Mouse (Mus musculus): ENCODE results near the gene St6galnac5. TPM values are rescaled to one million over a fixed set of nuclear protein-coding genes. Genes with fewer than 3 reads are reported as not detected.

Gene St6galnac5
- polyA plus RNA-seq, 1 experiment from 2014 or later, result 1.3 TPM

- peak; percentile 41 for DNase-seq (ENCODE audit: low spot score)
- Histone ChIP-seq H3K9me3 (no peaks in the 10 kb centered on the region), H3K36me3 (no peaks in the 10 kb centered on the region), H3K27ac (no peak overlapping the region), H3K27me3 (ENCODE audit: insufficient read depth, poor library complexity, severe bottlenecking) (no peaks in the 10 kb centered on the region), H3K4me1 (no peaks in the 10 kb centered on the region), H3K4me3 (no peak overlapping the region)
- WGBS, result 89% methylated on average over 9 of the region's 9 CpGs
Measured at GRCm38 (mm10) chr3:152898906-152899305, 83.1 kb downstream of the St6galnac5 start.

- Histone ChIP-seq H3K9me3 (no peaks in the 10 kb centered on the region), H3K27me3 (ENCODE audit: insufficient read depth, poor library complexity, severe bottlenecking) (no peaks in the 10 kb centered on the region), H3K36me3 (no peaks in the 10 kb centered on the region), H3K4me1 (no peaks in the 10 kb centered on the region), H3K4me3 (no peak overlapping the region), H3K27ac (no peak overlapping the region)
- WGBS, result 79% methylated on average over 5 of the region's 5 CpGs
- no peak for DNase-seq (ENCODE audit: low spot score)
Measured at GRCm38 (mm10) chr3:152897196-152897595, 84.8 kb downstream of the St6galnac5 start.

- Histone ChIP-seq H3K27ac (no peak overlapping the region), H3K36me3 (no peaks in the 10 kb centered on the region), H3K27me3 (ENCODE audit: insufficient read depth, poor library complexity, severe bottlenecking) (no peaks in the 10 kb centered on the region), H3K4me3 (no peak overlapping the region), H3K9me3 (no peaks in the 10 kb centered on the region), H3K4me1 (no peaks in the 10 kb centered on the region)
- no peak for DNase-seq (ENCODE audit: low spot score)
- 66% methylated on average over 3 of the region's 3 CpGs for WGBS
Measured at GRCm38 (mm10) chr3:152896111-152896510, 85.9 kb downstream of the St6galnac5 start.

GRCm38 (mm10) chr3:152894935-152895334 lies 87.1 kb downstream of the St6galnac5 start:
- Histone ChIP-seq H3K27me3 (ENCODE audit: insufficient read depth, poor library complexity, severe bottlenecking) (no peaks in the 10 kb centered on the region), H3K27ac (no peak overlapping the region), H3K4me3 (no peak overlapping the region), H3K4me1 (no peaks in the 10 kb centered on the region), H3K9me3 (no peaks in the 10 kb centered on the region), H3K36me3 (no peaks in the 10 kb centered on the region)
- WGBS, result 56% methylated on average over 4 of the region's 4 CpGs
- no peak for DNase-seq (ENCODE audit: low spot score)

GRCm38 (mm10) chr3:152888116-152888515 lies 93.9 kb downstream of the St6galnac5 start:
- DNase-seq (ENCODE audit: low spot score), result no peak
- no peak overlapping the region for H3K27ac ChIP-seq
- H3K36me3 ChIP-seq, result no peaks in the 10 kb centered on the region
- no peaks in the 10 kb centered on the region for H3K27me3 ChIP-seq (ENCODE audit: insufficient read depth, poor library complexity, severe bottlenecking)
- H3K4me1 ChIP-seq, result peaks cover 13% of the 10 kb centered on the region
- no peaks in the 10 kb centered on the region for H3K9me3 ChIP-seq
- H3K4me3 ChIP-seq, result no peak overlapping the region
- WGBS, result 72% methylated on average over 7 of the region's 7 CpGs

- Histone ChIP-seq H3K27me3 (ENCODE audit: insufficient read depth, poor library complexity, severe bottlenecking) (no peaks in the 10 kb centered on the region), H3K4me1 (peaks cover 13% of the 10 kb centered on the region), H3K9me3 (no peaks in the 10 kb centered on the region), H3K27ac (no peak overlapping the region), H3K4me3 (no peak overlapping the region), H3K36me3 (no peaks in the 10 kb centered on the region)
- DNase-seq (ENCODE audit: low spot score), result no peak
Measured at GRCm38 (mm10) chr3:152886749-152887148, 95.3 kb downstream of the St6galnac5 start.

- no peaks in the 10 kb centered on the region for H3K9me3 ChIP-seq
- no peak overlapping the region for H3K27ac ChIP-seq
- no peaks in the 10 kb centered on the region for H3K36me3 ChIP-seq
- DNase-seq (ENCODE audit: low spot score), result no peak
- H3K4me1 ChIP-seq, result peaks cover 13% of the 10 kb centered on the region
- no peaks in the 10 kb centered on the region for H3K27me3 ChIP-seq (ENCODE audit: insufficient read depth, poor library complexity, severe bottlenecking)
- WGBS, result 65% methylated on average over 3 of the region's 3 CpGs
- H3K4me3 ChIP-seq, result no peak overlapping the region
Measured at GRCm38 (mm10) chr3:152883556-152883955, 98.5 kb downstream of the St6galnac5 start.

GRCm38 (mm10) chr3:152881706-152882105 lies 100.3 kb downstream of the St6galnac5 start:
- no peak overlapping the region for H3K27ac ChIP-seq
- no peak for DNase-seq (ENCODE audit: low spot score)
- H3K9me3 ChIP-seq, result no peaks in the 10 kb centered on the region
- no peaks in the 10 kb centered on the region; the same call in 1 of the 2 replicates for H3K27me3 ChIP-seq (ENCODE audit: insufficient read depth, poor library complexity, severe bottlenecking)
- H3K4me1 ChIP-seq, result peaks cover 13% of the 10 kb centered on the region
- H3K36me3 ChIP-seq, result no peaks in the 10 kb centered on the region
- H3K4me3 ChIP-seq, result no peak overlapping the region
- WGBS, result 87% methylated on average over 4 of the region's 4 CpGs

GRCm38 (mm10) chr3:152880121-152880835 lies 101.8 kb downstream of the St6galnac5 start:
- Histone ChIP-seq H3K9me3 (no peaks in the 10 kb centered on the region), H3K27ac (no peak overlapping the region), H3K27me3 (ENCODE audit: insufficient read depth, poor library complexity, severe bottlenecking) (no peaks in the 10 kb centered on the region; the same call in 1 of the 2 replicates), H3K36me3 (no peaks in the 10 kb centered on the region), H3K4me3 (no peak overlapping the region), H3K4me1 (peaks cover 13% of the 10 kb centered on the region)
- DNase-seq (ENCODE audit: low spot score), result no peak
- 72% methylated on average over 15 of the region's 15 CpGs for WGBS

- 80% methylated on average over 6 of the region's 6 CpGs for WGBS
- no peaks in the 10 kb centered on the region for H3K9me3 ChIP-seq
- no peak overlapping the region for H3K27ac ChIP-seq
- DNase-seq (ENCODE audit: low spot score), result no peak
- no peak overlapping the region for H3K4me3 ChIP-seq
- H3K27me3 ChIP-seq (ENCODE audit: insufficient read depth, poor library complexity, severe bottlenecking), result no peaks in the 10 kb centered on the region; the same call in 1 of the 2 replicates
- H3K4me1 ChIP-seq, result no peaks in the 10 kb centered on the region
- no peaks in the 10 kb centered on the region for H3K36me3 ChIP-seq
Measured at GRCm38 (mm10) chr3:152875723-152876290, 106.2 kb downstream of the St6galnac5 start.

GRCm38 (mm10) chr3:152874431-152875355 lies 107.4 kb downstream of the St6galnac5 start:
- Histone ChIP-seq H3K27ac (no peak overlapping the region), H3K4me1 (no peaks in the 10 kb centered on the region), H3K27me3 (ENCODE audit: insufficient read depth, poor library complexity, severe bottlenecking) (no peaks in the 10 kb centered on the region; the same call in 1 of the 2 replicates), H3K36me3 (no peaks in the 10 kb centered on the region), H3K9me3 (no peaks in the 10 kb centered on the region), H3K4me3 (no peak overlapping the region)
- 85% methylated on average over 17 of the region's 17 CpGs for WGBS
- no peak for DNase-seq (ENCODE audit: low spot score)

GRCm38 (mm10) chr3:152872596-152872995 lies 109.5 kb downstream of the St6galnac5 start:
- WGBS, result 62% methylated on average over 6 of the region's 6 CpGs

GRCm38 (mm10) chr3:152872054-152872453 lies 110.0 kb downstream of the St6galnac5 start:
- Histone ChIP-seq H3K27ac (no peak overlapping the region), H3K4me3 (no peak overlapping the region), H3K36me3 (no peaks in the 10 kb centered on the region), H3K27me3 (ENCODE audit: insufficient read depth, poor library complexity, severe bottlenecking) (no peaks in the 10 kb centered on the region; the same call in 1 of the 2 replicates), H3K4me1 (no peaks in the 10 kb centered on the region), H3K9me3 (no peaks in the 10 kb centered on the region)
- 91% methylated on average over 12 of the region's 12 CpGs for WGBS
- no peak for DNase-seq (ENCODE audit: low spot score)

More at GRCm38 (mm10) chr3:152872596-152872995, 109.5 kb downstream of the St6galnac5 start:
- Histone ChIP-seq H3K4me1 (no peaks in the 10 kb centered on the region), H3K9me3 (no peaks in the 10 kb centered on the region), H3K36me3 (no peaks in the 10 kb centered on the region), H3K27ac (no peak overlapping the region), H3K4me3 (no peak overlapping the region), H3K27me3 (ENCODE audit: insufficient read depth, poor library complexity, severe bottlenecking) (no peaks in the 10 kb centered on the region; the same call in 1 of the 2 replicates)
- DNase-seq (ENCODE audit: low spot score), result no peak

All from heart, embryonic 10.5 days (tissue).